Mouse (Mus musculus): Measurements from ENCODE around the gene Cckbr.
"Not testable (repeated sequence)": the region's sequence is repeated elsewhere in the genome, so short reads cannot be mapped to it uniquely, and the experiment has no call there.

Cckbr gene

GRCm38 (mm10) chr7:105437979-105438772 lies 12.6 kb downstream of the Cckbr start:
- no peak for DNase-seq

GRCm38 (mm10) chr7:105441426-105441825 lies 15.9 kb downstream of the Cckbr start:
- no peak for DNase-seq

GRCm38 (mm10) chr7:105445076-105445475 lies 19.5 kb downstream of the Cckbr start:
- no peak for DNase-seq

- not testable (repeated sequence) for DNase-seq
Measured at GRCm38 (mm10) chr7:105453345-105453744, 27.8 kb downstream of the Cckbr start.

GRCm38 (mm10) chr7:105458546-105458945 lies 33.0 kb downstream of the Cckbr start:
- DNase-seq = no peak

- not testable (repeated sequence) for DNase-seq
Measured at GRCm38 (mm10) chr7:105465505-105465904, 40.0 kb downstream of the Cckbr start.

GRCm38 (mm10) chr7:105472607-105473006 lies 47.1 kb downstream of the Cckbr start:
- DNase-seq = no peak

- no peak for DNase-seq
Measured at GRCm38 (mm10) chr7:105474771-105475315, 49.3 kb downstream of the Cckbr start.

GRCm38 (mm10) chr7:105475396-105475949 lies 49.9 kb downstream of the Cckbr start:
- DNase-seq = no peak

- DNase-seq = no peak
Measured at GRCm38 (mm10) chr7:105476683-105477432, 51.3 kb downstream of the Cckbr start.

- DNase-seq = no peak
Measured at GRCm38 (mm10) chr7:105477433-105477700, 51.8 kb downstream of the Cckbr start.

- peak; percentile 22 for DNase-seq
Measured at GRCm38 (mm10) chr7:105477841-105478240, 52.3 kb downstream of the Cckbr start.

- no peak for DNase-seq
Measured at GRCm38 (mm10) chr7:105478344-105478743, 52.8 kb downstream of the Cckbr start.

- no peak for DNase-seq
Measured at GRCm38 (mm10) chr7:105479232-105479631, 53.7 kb downstream of the Cckbr start.

- DNase-seq = no peak
Measured at GRCm38 (mm10) chr7:105480081-105480480, 54.5 kb downstream of the Cckbr start.

- DNase-seq = peak; percentile 26
Measured at GRCm38 (mm10) chr7:105480561-105481504, 55.3 kb downstream of the Cckbr start.

- peak; percentile 56 for DNase-seq
Measured at GRCm38 (mm10) chr7:105481505-105482411, 56.2 kb downstream of the Cckbr start, which contains the start of gene Cavin3. Gene Cavin3, minus strand, starts transcription at chr7:105482300.

- no peak for DNase-seq
Measured at GRCm38 (mm10) chr7:105482426-105482825, 56.9 kb downstream of the Cckbr start.

- DNase-seq = no peak
Measured at GRCm38 (mm10) chr7:105485029-105485428, 59.5 kb downstream of the Cckbr start.

- no peak for DNase-seq
Measured at GRCm38 (mm10) chr7:105487104-105487876, 61.8 kb downstream of the Cckbr start.

- no peak for DNase-seq
Measured at GRCm38 (mm10) chr7:105497881-105498280, 72.3 kb downstream of the Cckbr start.

Measured in cerebellum, adult 11-12 months (tissue).